Mouse (Mus musculus) bone marrow, adult 2 months (tissue): ENCODE measurements at regions not wholly inside any gene's neighbourhood (a gene's known extent, or its start where the extent isn't known, plus 50 kb on each side); places are given as distances from the start of the nearest gene placed in this dataset.
"Not testable (repeated sequence)": the region's sequence is repeated elsewhere in the genome, so short reads cannot be mapped to it uniquely, and the experiment has no call there.

ENCODE experiments used
- CTCF ChIP-seq: fragments of 200-500 bp; IDR thresholded peaks from 2 replicates; pipeline ENCODE4 v1.5.1; 2011; ENCODE audit warnings: low read length, control low read depth; ENCODE audit not compliant: control insufficient read depth, insufficient read depth
- POLR2A ChIP-seq: fragments of 200-500 bp; IDR thresholded peaks from 2 replicates; pipeline ENCODE4 v1.6.1; 2011; ENCODE audit warnings: low read depth, mild to moderate bottlenecking, control low read depth, low read length, borderline replicate concordance; ENCODE audit not compliant: control insufficient read depth

- TF ChIP-seq POLR2A, CTCF: not testable (repeated sequence)
Observed at GRCm38 (mm10) chr12:115761766-115762165, 285.8 kb upstream of the Zfp386 start.
